Mouse (Mus musculus): Measurements from ENCODE around the gene C130026I21Rik. TPM values are rescaled to one million over a fixed set of nuclear protein-coding genes. Genes with fewer than 3 reads are reported as not detected.
"Not testable (repeated sequence)": the region's sequence is repeated elsewhere in the genome, so short reads cannot be mapped to it uniquely, and the experiment has no call there.

C130026I21Rik gene
- polyA plus RNA-seq, 1 experiment from 2014 or later = not detected

DNA sequence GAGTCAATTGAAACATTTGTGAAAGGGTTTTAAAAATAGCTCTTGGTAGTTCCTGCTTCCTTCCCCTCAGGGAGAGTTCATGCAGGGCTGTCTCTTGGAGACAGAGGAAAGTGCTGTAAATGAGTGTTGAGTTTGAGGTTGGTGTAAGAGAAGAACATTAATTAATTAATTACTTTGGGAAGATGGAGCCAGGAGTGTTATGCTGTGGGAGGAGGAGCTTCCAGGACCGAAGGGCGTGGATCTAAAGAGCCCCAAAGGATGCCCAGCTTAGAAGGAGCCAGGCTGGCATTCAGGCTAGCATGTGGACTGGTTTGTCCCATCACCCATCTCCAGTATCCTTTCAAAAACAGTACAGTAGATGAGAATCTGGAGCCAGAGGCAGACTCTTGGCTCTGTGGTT is 277.1 kb downstream of the C130026I21Rik start:
- ATAC-seq (replicated peaks; ENCODE audit: low FRiP score) = peak; percentile 60; the same call in 1 of the 2 replicates
- not testable (repeated sequence) for H3K27ac ChIP-seq (ENCODE audit: low read depth, low read length); H3K36me3 ChIP-seq (ENCODE audit: control insufficient read depth, insufficient read depth, low read length); H3K4me1 ChIP-seq (replicated peaks; ENCODE audit: control insufficient read depth, insufficient read depth, low read length); H3K9ac ChIP-seq (ENCODE audit: low read depth, low read length); H3K4me2 ChIP-seq; H3K4me3 ChIP-seq (ENCODE audit: low read depth, low read length); DNase-seq (ENCODE audit: low spot score); H3K27me3 ChIP-seq (replicated peaks; ENCODE audit: control insufficient read depth, insufficient read depth, low read length); H3K9me3 ChIP-seq (ENCODE audit: control insufficient read depth, low read length)
- no CpG with 5 or more reads among the region's 2 CpGs for WGBS

DNA sequence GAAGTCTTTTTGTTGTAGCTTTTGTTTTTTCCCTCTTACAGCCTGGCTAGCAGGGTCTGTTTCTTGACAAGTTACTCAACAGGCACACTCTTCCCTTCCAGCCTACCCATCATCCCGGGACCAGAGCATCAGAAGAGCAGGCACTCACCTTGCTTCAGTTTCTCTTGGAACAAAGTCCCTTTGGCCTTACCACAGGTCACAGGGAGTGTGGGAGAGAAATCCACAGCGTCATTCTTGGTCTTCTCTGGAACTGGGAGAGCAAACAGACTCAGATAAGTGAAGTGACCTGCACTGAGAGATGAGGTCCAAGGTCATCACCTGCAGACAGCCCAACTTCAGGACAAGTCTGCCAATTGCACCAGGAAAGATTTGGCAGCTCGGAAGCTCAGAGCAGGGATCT is 277.5 kb downstream of the C130026I21Rik start:
- not testable (repeated sequence) for ATAC-seq (replicated peaks; ENCODE audit: low FRiP score); H3K4me3 ChIP-seq (ENCODE audit: low read depth, low read length); H3K9me3 ChIP-seq (ENCODE audit: control insufficient read depth, low read length); H3K4me1 ChIP-seq (replicated peaks; ENCODE audit: control insufficient read depth, insufficient read depth, low read length); H3K36me3 ChIP-seq (ENCODE audit: control insufficient read depth, insufficient read depth, low read length); DNase-seq (ENCODE audit: low spot score); H3K27ac ChIP-seq (ENCODE audit: low read depth, low read length); H3K9ac ChIP-seq (ENCODE audit: low read depth, low read length); H3K27me3 ChIP-seq (replicated peaks; ENCODE audit: control insufficient read depth, insufficient read depth, low read length); H3K4me2 ChIP-seq
- no CpG with 5 or more reads among the region's 3 CpGs for WGBS

GRCm38 (mm10) chr1:84989044-84989443 is 281.3 kb downstream of the C130026I21Rik start:
- not testable (repeated sequence) for ATAC-seq (replicated peaks; ENCODE audit: low FRiP score); DNase-seq (ENCODE audit: low spot score); H3K9ac ChIP-seq (ENCODE audit: low read depth, low read length); H3K4me2 ChIP-seq; H3K9me3 ChIP-seq (ENCODE audit: control insufficient read depth, low read length); H3K27me3 ChIP-seq (replicated peaks; ENCODE audit: control insufficient read depth, insufficient read depth, low read length); H3K36me3 ChIP-seq (ENCODE audit: control insufficient read depth, insufficient read depth, low read length); H3K4me3 ChIP-seq (ENCODE audit: low read depth, low read length); H3K27ac ChIP-seq (ENCODE audit: low read depth, low read length); H3K4me1 ChIP-seq (replicated peaks; ENCODE audit: control insufficient read depth, insufficient read depth, low read length)
- 78% methylated on average over 7 of the region's 8 CpGs for WGBS

DNA sequence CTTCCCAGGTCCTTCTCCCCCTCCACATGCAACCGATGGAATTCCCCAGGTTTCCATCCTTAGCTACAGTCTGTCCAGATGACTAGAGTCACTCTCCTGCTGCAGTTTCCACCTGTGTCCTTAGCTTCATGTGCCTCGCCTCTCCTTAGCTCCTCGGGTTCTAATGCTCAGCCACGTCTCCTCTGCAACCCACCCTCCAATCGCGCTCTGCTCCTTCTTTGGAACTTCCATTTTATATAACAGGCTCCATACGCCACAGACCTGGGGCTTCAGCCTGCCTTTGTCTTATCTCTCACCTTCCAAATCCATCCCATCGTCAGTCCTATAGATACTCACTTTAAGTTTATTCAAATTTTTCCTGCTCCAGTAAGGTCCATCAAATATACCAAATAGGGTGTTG is 282.6 kb downstream of the C130026I21Rik start:
- H3K9me3 ChIP-seq (ENCODE audit: control insufficient read depth, low read length); H3K36me3 ChIP-seq (ENCODE audit: control insufficient read depth, insufficient read depth, low read length); DNase-seq (ENCODE audit: low spot score); H3K27me3 ChIP-seq (replicated peaks; ENCODE audit: control insufficient read depth, insufficient read depth, low read length); H3K4me2 ChIP-seq; H3K4me3 ChIP-seq (ENCODE audit: low read depth, low read length); H3K4me1 ChIP-seq (replicated peaks; ENCODE audit: control insufficient read depth, insufficient read depth, low read length); ATAC-seq (replicated peaks; ENCODE audit: low FRiP score); H3K27ac ChIP-seq (ENCODE audit: low read depth, low read length); H3K9ac ChIP-seq (ENCODE audit: low read depth, low read length): not testable (repeated sequence)
- 57% methylated on average over 5 of the region's 8 CpGs for WGBS

DNA sequence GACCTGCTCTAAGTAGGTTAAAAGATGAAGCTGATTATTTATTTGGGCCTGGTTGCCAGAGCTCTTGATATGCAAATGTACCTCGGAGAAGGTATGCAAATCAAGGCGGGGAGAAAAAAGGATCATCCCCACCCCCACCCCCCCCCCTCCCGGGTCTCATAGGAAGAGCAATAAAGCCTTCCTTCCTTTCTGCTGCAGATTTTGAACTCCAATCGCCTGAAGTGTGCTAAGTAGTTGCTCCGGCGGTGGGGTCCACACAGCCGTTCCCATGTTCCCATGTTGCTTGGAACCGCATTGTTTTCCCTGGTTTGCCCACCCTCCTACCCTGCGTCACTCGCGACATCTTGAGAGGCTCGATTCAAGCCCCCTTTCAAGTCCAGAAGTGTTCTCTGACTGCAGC is 308.6 kb downstream of the C130026I21Rik start:
- H3K27ac ChIP-seq (ENCODE audit: low read depth, low read length); H3K36me3 ChIP-seq (ENCODE audit: control insufficient read depth, insufficient read depth, low read length); H3K4me2 ChIP-seq; ATAC-seq (replicated peaks; ENCODE audit: low FRiP score); H3K9ac ChIP-seq (ENCODE audit: low read depth, low read length); H3K4me3 ChIP-seq (ENCODE audit: low read depth, low read length); H3K27me3 ChIP-seq (replicated peaks; ENCODE audit: control insufficient read depth, insufficient read depth, low read length); DNase-seq (ENCODE audit: low spot score); H3K4me1 ChIP-seq (replicated peaks; ENCODE audit: control insufficient read depth, insufficient read depth, low read length); H3K9me3 ChIP-seq (ENCODE audit: control insufficient read depth, low read length): not testable (repeated sequence)
- 20% methylated on average over 12 of the region's 12 CpGs for WGBS

GRCm38 (mm10) chr1:84957713-84958112 is 312.7 kb downstream of the C130026I21Rik start:
- not testable (repeated sequence) for H3K36me3 ChIP-seq (ENCODE audit: control insufficient read depth, insufficient read depth, low read length); H3K4me1 ChIP-seq (replicated peaks; ENCODE audit: control insufficient read depth, insufficient read depth, low read length); H3K9me3 ChIP-seq (ENCODE audit: control insufficient read depth, low read length); DNase-seq (ENCODE audit: low spot score); H3K27me3 ChIP-seq (replicated peaks; ENCODE audit: control insufficient read depth, insufficient read depth, low read length); H3K9ac ChIP-seq (ENCODE audit: low read depth, low read length); ATAC-seq (replicated peaks; ENCODE audit: low FRiP score); H3K4me2 ChIP-seq; H3K27ac ChIP-seq (ENCODE audit: low read depth, low read length); H3K4me3 ChIP-seq (ENCODE audit: low read depth, low read length)
- WGBS = 75% methylated on average over 4 of the region's 4 CpGs

DNA sequence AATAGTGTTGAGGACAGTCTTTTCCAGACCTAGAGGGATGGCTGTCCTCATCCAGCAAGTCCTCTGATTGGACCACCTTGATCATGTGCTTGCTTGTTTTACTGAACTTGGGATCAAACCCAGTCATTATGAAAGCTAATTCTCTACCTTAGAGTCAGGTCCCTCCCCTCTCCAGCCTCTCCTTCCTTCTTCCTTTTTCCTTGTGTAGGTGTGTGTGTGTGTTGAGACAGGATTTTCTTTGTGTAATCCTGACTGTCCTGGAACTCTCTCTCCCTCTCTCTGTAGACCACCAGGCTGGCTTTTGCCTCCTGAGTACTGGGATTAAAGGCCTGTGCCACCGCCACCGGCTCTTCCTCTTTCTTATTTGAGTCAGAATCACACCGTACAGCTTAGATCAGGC is 313.6 kb downstream of the C130026I21Rik start:
- H3K36me3 ChIP-seq (ENCODE audit: control insufficient read depth, insufficient read depth, low read length); H3K4me1 ChIP-seq (replicated peaks; ENCODE audit: control insufficient read depth, insufficient read depth, low read length); DNase-seq (ENCODE audit: low spot score); H3K9ac ChIP-seq (ENCODE audit: low read depth, low read length); H3K27me3 ChIP-seq (replicated peaks; ENCODE audit: control insufficient read depth, insufficient read depth, low read length); H3K27ac ChIP-seq (ENCODE audit: low read depth, low read length); H3K4me2 ChIP-seq; H3K4me3 ChIP-seq (ENCODE audit: low read depth, low read length); H3K9me3 ChIP-seq (ENCODE audit: control insufficient read depth, low read length); ATAC-seq (replicated peaks; ENCODE audit: low FRiP score): not testable (repeated sequence)
- 89% methylated on average over 3 of the region's 3 CpGs for WGBS

DNA sequence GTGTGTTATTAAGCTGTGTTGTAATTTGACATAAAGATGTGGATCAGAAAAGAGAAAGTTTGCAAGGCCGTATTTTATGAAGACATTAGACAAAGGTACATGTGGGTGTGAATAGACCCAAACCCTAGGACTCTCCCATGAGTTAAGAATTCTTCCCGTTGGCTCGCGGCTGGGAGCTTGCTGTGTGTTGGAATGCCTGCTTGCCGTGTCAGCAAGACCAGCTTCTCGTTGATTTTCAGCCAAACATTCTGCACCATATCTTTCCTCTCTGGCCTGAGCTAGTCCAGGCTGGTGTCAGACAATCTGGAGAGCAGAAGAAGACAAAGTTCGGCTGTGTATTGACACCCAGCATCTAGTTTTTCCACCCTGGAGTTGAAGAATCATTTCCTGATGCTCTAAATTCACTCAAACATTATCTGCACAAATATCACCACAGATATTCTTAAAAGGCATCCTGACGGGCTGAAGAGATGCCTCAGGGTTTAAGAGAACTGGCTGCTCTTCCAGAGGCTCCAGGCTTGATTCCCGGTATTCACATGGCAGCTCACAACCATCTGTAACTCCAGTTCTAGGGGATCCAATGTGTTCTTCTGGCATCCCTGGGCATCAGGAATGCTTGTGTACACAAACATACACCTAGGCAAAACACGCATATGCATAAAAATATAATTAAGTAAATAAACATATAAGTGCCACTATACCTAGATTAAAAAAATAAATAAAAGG is 317.7 kb downstream of the C130026I21Rik start:
- H3K4me2 ChIP-seq = no peak overlapping the region

DNA sequence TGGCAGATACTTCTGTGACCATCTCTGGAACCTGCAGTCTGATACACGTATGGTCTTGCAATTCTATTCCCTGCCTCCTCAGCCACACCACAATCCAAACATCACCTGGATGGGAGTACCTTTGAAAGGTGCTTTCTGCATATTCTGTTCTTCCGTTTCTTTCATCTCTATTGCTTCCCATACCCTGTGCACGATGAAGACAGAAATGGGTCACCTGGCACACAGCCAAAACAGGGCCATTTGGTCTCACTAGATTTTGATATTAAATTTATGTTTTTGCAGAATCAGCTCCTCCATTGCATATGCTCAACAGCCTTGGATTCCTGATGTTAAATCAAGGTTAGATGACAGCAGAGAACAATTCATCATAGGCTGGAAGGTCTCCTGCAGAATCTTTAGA is 318.8 kb downstream of the C130026I21Rik start:
- no peak overlapping the region for H3K9ac ChIP-seq (ENCODE audit: low read depth, low read length)
- H3K27me3 ChIP-seq (replicated peaks; ENCODE audit: control insufficient read depth, insufficient read depth, low read length) = no peaks in the 10 kb centered on the region
- no peak overlapping the region for H3K4me2 ChIP-seq
- no peaks in the 10 kb centered on the region for H3K36me3 ChIP-seq (ENCODE audit: control insufficient read depth, insufficient read depth, low read length)
- H3K27ac ChIP-seq (ENCODE audit: low read depth, low read length) = no peak overlapping the region
- ATAC-seq (replicated peaks; ENCODE audit: low FRiP score) (no peak), DNase-seq (ENCODE audit: low spot score) (no peak)
- 83% methylated on average over 3 of the region's 3 CpGs for WGBS
- H3K4me1 ChIP-seq (replicated peaks; ENCODE audit: control insufficient read depth, insufficient read depth, low read length) = no peaks in the 10 kb centered on the region
- H3K9me3 ChIP-seq (ENCODE audit: control insufficient read depth, low read length) = peaks cover under 1% of the 10 kb centered on the region; the same call in 1 of the 2 replicates
- no peak overlapping the region for H3K4me3 ChIP-seq (ENCODE audit: low read depth, low read length)

More for the DNA sequence above, 317.7 kb downstream of the C130026I21Rik start:
- no peak overlapping the region for H3K9ac ChIP-seq (ENCODE audit: low read depth, low read length)
- no peaks in the 10 kb centered on the region for H3K36me3 ChIP-seq (ENCODE audit: control insufficient read depth, insufficient read depth, low read length)
- ATAC-seq (replicated peaks; ENCODE audit: low FRiP score) = no peak
- no peak overlapping the region for H3K4me3 ChIP-seq (ENCODE audit: low read depth, low read length)
- H3K9me3 ChIP-seq (ENCODE audit: control insufficient read depth, low read length) = peaks cover 4% of the 10 kb centered on the region; the same call in 1 of the 2 replicates
- H3K27me3 ChIP-seq (replicated peaks; ENCODE audit: control insufficient read depth, insufficient read depth, low read length) = no peaks in the 10 kb centered on the region
- H3K27ac ChIP-seq (ENCODE audit: low read depth, low read length) = no peak overlapping the region
- no peaks in the 10 kb centered on the region for H3K4me1 ChIP-seq (replicated peaks; ENCODE audit: control insufficient read depth, insufficient read depth, low read length)
- no peak for DNase-seq (ENCODE audit: low spot score)
- 77% methylated on average over 10 of the region's 10 CpGs for WGBS

Measured in liver, embryonic 11.5 days (tissue).